Mouse (Mus musculus) left cerebral cortex, adult 18-20 months (tissue): ENCODE data around the gene Dixdc1. TPM values are rescaled to one million over a fixed set of nuclear protein-coding genes. Genes with fewer than 3 reads are reported as not detected.

ENCODE experiments used
- DNase-seq, 2 experiments: peaks; one replicate each; pipeline ENCODE4 v3.0.0; 2021 to 2022; ENCODE audit warnings: low spot score in 2 of 2, mixed read lengths in 1 of 2
- total RNA-seq, 2 experiments: library from RNA; stranded (reverse); gene quantifications; 2 replicates each; pipeline ENCODE4 v1.2.3; 2021

The Dixdc1 gene
- total RNA-seq, 2 experiments from 2014 or later = 67.9 to 79.3 TPM

DNA sequence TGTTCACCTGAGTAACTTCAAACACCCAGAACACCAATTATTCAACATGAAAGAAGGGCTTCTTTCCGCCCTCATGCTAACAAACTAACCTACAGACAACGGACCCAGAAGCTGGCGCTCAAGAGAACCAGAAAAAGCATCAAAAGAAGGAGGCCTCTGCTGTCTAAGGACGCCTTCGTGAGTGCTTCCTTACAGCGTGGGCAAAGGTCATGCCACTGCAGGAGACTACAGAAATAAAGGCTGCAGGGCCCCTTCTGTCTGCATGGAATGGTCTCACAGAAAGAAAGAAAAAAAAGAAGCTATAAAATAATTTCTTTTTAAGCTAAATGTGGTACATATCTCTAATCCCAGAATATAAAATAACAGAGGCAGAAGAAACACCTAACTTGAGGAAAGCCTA is 34.4 kb downstream of the Dixdc1 start:
- DNase-seq = no peak

DNA sequence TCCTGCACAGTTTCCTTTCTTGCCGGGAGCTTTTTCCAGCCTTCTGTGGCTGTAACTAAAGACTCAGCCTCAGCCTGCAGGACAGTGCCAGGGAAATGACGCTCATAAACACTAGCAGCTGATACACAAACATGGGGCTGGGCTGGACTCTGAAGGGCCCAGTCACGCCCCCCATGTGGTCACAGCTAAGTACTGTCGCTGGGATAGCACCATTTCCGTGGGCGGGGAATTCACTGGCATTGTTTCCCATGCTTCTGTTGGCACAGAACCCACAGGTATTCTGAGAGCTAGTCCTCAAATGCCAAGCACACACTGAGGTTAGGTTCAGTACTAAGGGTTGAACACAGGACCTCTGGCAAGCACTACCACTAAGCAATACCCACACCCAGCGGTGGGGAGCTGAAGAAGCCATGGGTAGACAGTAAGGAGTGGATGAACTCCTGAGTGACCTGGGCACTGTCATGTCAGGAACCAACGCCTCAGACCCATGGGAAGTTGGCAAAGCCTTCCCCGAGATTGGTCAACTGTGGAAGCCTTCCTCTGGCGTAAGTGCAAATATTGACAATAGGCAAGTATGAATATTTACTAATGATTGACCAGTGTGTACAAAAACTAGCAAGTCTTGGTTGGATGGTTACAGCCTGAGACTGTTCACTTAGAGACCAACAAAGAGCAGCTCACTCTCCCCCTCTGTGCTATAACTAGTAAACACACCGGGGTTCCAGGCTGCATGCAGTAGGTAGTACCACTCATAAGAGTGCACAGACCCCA is 38.2 kb downstream of the Dixdc1 start:
- DNase-seq = peak in 1 of 2 experiments; percentile 21

DNA sequence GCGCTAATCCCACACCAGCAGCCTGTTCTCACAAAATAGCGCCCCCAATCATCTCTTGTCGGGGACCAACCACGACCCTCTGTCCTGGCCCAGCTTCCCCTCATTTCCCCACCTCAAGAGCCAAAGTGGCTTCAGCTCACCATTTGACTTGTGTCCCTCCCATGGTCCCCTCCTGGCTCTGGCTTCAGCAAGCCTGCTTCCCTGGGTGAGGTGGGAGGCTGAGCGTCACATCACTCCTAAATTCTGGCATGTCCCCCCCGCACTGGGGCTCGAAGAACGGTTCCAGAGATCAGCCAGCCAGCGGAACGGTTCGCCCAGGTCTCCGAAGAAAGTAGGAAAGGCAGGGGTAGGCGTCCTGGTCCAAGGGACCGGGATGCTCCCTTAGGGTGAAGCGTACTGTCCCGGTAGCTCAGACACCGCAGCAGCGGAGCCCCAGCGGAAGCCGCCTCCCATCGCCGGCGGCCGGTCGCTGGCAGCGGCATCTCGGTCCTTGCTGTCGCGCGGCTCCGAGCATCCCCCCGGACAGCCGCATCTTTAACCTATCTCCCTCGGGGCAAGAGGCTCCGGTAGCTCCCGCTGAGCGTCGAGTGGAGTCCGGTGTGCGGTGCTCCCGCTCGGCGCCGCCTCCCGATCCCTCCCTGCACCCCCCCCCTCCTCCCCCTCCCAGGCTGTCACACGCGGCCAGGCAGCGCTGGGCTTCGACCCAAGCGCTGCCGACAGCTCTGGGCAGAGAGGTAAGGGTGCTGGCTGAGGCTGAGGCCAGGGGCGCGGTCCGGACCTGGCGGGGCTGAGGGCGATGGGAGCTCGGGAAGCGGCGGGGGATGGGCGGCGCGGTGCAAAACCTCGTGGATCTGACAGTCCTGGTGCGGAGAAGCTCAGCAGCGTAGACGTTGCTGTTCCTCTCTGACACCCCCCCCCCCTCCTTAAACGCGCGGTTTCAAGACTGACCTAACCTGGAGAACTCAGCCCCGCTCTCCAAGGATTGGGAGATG is 40.6 kb downstream of the Dixdc1 start:
- DNase-seq = peak; percentile 41 to 66

DNA sequence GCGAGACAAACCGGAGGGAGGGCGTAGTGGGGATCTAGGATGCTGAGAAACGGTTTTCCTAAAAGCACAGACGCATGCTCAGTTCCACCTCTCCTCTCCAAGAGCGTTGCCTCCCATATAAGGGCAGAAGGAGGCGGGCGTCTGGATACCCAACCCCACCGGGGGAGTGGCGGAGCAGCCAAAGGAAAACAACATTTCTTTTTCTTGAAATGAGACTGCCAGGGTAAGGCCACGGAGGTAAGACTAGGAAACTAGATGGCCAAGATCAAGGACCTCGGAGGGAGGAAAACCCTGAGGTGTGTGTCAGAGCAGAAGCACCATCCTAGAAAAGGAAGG is 41.6 kb downstream of the Dixdc1 start:
- peak; percentile 80 to 86 for DNase-seq

DNA sequence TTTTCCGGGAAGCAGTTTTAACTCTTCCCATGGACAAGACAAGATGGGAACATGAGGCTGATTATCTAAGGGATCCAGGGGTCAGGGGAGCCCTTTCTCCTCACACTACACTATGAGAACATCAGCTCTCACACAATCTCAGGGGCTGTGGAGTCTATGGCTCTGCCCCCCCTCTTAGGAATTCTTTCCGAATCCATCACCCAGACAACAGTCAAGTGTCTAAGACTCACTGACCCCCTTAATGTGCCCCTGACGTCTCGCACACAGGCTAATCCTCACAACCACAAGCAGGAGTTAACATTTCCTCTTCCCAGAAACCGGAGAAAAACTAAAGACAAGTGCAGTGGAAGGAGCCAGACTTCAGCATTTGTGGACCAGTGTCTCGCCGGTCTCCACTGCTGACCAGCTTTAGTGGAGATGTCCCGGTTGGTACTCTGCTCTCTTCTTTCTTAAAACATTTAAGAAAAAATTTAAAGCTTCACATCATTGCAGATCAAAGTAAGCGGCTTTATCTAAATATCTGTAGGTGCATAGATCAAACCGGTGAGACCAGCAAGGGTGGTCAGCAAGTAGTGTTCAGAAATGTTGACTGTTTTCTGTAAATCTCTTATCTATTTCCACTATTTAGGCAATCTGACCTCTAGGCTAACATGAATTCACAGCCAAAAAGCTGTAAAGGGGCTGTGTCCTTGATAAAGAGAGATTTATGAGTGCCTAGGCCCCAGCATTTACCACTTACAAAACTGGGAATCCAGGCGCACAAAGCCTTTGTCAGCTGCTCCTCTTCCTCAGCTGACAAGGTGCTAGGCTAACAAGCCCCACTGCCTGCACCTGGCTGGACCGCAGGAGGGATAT is 42.2 kb downstream of the Dixdc1 start:
- DNase-seq = no peak

DNA sequence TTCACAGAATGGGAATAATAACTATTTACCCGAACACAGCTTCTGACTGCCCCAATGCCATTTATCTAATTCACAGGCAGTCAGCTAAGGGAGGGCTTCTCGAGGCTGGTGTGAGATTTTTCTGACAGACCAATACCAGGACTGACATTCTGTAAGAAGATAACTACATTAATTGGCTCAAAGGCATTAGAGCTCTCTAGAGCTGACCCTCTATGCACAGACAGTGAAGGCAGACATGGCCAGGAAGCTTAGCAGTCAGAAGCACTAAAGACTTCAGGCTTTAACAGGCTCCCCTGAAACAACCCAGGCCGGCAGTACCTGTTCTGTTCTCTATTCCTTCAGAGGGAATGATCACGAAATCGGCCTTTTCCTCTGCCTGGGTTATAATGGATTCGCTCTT is 44.2 kb downstream of the Dixdc1 start:
- no peak for DNase-seq

DNA sequence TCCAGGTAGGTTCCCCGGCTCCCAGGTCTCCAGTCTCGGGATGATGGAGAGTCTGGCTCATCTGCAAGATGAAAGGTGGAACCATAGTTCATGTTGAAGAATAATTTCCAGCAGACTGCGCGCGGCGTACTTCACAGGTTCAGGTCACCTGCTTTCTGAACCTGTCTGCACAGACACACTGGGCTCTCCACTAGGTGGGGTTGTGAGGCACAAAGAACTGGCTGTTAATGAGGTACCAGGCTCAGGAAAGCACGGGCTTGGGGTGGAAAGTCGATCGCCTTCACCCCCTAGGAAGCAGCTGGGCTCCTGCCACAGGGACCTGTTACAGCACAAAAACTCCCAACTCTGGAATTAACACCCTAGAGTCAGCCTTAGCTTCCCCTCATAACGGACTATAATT is 45.7 kb downstream of the Dixdc1 start:
- peak; percentile 45 to 55 for DNase-seq

DNA sequence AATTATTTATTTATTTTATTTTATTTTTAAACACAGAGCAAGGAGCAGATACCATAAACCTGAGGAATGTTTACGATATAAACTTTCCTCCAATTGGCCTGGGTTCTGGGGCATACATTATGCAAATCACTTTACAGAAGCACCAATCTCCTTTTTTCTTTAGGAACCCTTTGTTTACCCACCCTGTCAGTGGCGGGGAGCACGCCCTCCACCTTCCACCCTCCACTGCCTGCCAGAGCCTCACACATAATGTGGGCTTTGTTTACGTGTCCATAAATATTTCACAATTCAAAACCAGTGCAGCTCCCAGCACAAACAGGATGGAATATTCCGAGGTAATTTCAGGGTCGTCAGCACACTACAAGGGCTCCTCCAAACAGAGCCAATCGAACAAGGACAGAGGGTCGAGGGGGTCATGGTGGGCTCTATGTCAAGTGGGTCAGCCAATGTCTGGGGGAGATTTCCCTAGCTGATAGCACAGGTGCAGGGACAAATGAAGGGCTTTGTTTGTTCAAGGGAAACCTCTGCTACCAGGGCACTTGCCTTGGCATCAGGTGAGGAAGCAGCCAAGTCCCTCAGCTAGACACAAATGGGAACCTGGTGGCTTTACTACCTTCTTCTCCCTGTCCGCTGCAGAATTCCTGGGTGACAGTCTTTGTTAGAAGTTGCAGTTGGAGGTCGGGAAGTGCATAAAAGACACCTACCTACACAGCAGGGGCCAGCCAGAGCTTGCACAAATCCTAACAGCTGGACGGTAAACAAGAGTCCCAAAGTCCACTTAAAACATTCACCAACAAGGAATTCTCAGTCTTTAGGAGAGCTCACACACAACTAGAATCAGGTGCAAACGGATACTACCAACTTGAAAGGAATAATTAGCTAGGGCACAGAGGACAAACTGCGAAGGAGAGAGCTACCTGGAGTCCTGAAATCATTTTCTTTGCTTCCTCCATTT is 46.4 kb downstream of the Dixdc1 start:
- DNase-seq = no peak

DNA sequence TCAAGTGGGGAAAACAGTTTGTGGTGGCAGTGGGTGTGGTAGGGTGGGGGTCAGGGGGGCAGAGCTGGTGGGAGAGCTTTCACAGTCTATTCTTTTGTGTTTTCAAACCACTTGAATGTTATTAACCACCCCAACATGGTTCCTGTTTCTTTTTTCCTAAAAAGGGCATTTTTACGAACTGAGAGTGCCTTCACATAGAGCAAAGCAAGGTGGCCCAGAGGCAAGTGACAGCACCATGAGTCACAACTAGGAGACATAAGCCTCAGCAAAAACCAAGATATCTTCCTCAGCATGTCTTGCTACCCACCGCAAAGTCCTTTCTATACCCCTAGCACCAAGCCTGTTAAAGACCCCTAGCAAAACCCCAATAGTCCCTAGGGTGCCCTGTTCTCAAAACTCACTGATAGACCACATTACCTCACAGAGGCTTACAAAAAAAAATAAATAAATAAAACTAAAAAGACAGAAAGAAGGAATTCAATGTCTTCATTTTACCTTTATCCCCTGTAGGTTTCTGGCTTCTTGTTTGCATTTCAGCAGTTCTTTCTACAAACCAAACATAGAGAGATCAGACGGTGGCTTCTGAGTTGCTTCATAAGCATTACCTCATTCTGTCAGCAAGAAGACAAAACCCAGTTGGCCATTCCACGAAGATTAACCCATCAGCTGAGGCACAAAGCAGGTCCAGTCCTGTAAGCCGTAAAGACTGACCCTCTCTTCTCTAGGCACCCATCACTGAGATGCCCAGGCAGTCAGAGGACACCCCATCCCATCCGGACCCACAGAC is 52.3 kb downstream of the Dixdc1 start:
- no peak for DNase-seq

DNA sequence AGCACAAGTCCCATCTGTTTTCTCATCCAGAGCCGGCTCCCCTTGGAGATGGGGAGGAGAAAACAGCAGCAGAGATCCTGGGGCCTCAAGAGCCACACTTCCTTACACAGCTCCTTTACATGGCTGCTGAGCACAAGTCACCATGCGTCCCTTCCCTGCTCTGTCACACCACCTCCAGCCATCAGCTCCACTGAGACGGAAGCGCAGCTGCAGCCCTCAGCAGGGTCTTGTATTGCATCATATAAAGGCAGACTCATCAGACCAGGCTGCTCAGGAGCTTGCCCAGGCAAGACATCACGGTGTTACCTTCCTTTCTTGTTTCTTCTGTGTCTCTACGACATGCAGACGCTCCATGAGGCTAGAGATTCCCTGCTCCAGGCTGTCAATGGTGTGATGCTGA is 57.6 kb downstream of the Dixdc1 start:
- DNase-seq = no peak

DNA sequence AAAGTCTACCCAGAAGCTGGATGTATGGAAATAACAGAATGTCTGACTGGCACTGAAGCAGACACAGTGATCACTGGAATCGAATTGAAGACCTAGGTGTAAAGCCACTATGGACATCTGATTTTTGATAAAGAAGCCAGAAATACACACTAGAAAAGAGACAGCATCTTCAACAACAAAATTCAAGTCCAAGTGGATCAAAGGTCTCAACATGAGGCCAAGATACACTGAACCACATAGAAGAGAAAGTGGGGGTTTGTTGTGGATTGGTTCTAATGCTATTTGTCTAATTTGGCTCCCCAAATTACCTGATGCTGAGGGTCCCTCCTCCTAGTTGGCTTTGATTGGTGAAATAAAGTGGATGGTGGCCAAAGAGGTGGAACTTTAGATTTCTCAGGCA is 59.9 kb downstream of the Dixdc1 start:
- no peak for DNase-seq

DNA sequence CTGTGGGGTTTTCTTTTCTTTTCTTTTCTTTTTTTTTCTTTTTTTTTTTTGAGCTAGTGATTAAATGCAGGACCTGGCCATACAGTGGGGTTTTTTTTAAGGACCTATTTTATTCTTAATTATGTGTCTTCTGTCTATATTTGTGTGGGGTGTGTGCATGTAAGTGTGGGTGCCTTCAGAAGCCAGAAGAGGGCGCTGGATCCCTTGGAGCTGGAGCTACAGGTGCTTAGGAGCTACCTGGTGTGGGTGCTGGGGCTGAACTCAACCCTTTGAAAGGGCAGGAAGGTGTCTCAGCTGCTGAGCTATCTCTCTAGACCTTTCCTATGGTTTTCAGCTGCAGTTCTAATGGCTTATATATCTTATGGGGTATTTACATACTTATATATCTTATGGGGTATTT is 64.5 kb downstream of the Dixdc1 start:
- DNase-seq = no peak

DNA sequence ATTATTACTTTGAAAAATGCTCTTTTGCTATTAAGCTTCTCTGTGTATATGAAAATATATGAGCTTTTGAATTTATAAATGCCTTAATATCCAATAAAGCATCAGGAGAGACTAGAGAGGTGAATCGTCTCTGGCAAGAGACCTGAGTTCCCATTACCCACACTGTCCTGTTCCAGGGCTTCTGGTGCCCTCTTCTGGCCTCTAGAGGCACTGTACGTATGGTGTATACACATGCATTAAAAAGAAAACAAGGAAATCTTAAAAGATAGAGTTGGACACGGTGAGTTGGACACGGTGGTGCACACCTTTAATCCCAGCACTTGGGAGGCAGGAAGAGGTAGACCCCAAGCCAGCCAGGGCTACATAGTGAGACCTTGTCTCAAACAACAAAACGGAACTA is 68.6 kb downstream of the Dixdc1 start:
- peak; percentile 26 to 34 for DNase-seq

DNA sequence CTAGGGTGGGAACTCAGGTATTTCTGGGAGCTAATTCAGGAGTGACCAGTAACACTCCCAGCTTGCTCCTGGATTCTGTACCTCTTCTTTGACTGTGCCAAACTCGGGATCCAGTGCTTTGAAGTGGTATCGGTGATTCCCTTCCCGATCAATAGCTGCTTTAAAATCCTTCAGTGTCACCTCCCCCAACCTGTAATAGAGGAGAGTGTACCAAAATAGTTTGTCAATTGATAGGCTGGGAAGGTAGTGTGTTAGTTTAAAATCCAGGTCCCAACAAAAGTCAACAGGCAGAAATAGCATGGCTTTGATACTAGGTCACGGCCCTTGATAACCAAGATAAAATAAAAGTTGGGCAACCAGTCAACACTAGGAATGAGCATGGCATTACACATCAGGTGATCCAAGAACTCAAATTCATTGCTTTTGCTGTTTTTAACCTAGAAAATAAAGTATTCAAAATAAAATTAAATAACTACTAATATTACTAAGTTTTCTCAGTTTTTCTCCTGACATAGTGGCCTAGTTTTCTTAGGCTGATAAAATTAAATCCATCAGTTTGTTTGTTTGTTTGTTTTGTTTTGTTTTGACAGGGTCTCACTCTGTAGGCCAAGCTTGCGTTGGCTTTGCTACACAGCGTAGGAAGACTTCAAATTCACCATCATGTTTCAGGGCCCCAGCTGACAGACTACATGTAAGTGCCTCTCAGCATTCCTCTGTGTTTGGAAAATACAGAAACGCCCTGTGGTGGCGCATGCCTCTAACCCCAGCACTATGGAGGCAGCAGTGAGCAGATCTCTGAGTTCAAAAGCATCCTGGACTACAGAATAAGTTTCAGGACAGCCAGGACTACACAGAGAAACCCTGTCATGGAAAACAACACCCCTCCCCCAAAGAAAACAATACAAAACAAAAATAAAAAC is 71.5 kb downstream of the Dixdc1 start:
- no peak for DNase-seq

DNA sequence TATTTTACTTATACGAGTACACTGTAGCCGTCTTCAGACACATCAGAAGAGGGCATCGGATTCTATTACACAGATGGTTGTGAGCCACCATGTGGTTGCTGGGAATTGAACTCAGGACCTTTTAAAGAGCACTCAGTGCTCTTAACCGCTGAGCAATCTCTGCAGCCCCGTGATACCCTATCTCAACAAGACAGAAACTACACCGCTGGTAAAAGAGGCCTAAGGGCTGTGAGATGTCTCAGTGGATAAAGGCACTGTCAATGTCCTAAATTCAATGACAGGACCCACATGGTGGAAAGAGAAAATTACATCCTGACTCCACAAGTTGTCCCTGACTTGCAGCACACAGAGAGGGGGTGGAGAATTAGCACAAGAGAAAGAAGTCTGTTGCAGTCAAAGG is 72.9 kb downstream of the Dixdc1 start:
- DNase-seq = no peak

DNA sequence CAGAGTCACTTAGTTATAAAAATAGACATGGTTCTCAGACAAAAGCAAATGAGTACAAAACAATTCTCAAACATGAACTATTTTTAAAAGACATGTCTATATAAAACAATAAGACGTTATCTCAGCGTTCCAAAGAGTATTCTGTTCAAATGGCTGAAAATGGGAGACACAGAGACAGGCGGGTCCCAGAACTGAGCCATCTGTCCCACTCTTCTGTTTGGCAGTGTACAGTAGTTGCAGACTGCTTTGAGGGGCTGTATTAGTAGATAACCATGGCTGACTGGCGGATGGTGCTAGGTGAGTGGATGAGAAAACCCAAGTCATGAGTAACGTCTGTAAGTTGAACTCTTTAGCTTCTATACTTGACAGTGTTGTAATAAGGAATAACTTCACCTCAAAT is 74.5 kb downstream of the Dixdc1 start:
- no peak for DNase-seq

DNA sequence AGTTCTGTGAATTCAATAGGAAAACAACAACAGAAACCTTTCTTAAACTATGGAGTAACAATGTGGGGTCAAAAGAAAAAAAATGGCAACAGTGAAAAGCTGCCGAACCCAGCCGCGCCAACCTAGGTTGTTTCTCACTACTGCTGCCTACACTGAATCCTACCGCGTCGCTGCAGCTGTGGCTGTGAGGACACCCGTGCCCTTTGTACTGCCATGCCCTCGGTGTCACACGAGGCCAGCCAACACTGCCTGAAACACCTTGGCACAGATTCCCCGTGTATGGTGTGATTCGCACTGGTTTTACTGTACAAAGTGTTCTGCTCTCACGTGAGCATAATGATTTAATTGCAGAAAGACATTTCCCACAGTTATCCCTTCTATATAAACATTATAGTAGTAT is 78.9 kb downstream of the Dixdc1 start:
- peak in 1 of 2 experiments; percentile 16 for DNase-seq
